Mouse (Mus musculus): ENCODE data around the gene Trappc5. TPM values are rescaled to one million over a fixed set of nuclear protein-coding genes. Genes with fewer than 3 reads are reported as not detected.

The Trappc5 gene
- polyA plus RNA-seq, 1 experiment from 2014 or later: 27.6 TPM

- H3K4me2 ChIP-seq (ENCODE audit: low read length): no peak overlapping the region
- H3K4me3 ChIP-seq (ENCODE audit: control insufficient read depth in 1 of 2, insufficient read depth in 1 of 2, low read depth in 1 of 2, low read length in 2 of 2): no peak overlapping the region
- no peak overlapping the region for H3K9ac ChIP-seq (ENCODE audit: low read length)
- H3K4me1 ChIP-seq (ENCODE audit: control insufficient read depth in 2 of 2, insufficient read depth in 2 of 2, low read length in 2 of 2): no peaks in the 10 kb centered on the region
- no peaks in the 10 kb centered on the region for H3K36me3 ChIP-seq (ENCODE audit: control insufficient read depth, insufficient read depth, low read length)
- no peaks in the 10 kb centered on the region for H3K27me3 ChIP-seq (ENCODE audit: control insufficient read depth, insufficient read depth, low read length)
- 28% methylated on average over 7 of the region's 7 CpGs for WGBS
- no peaks in the 10 kb centered on the region for H3K9me3 ChIP-seq (ENCODE audit: control insufficient read depth, low read length)
- no peak overlapping the region for H3K27ac ChIP-seq (replicated peaks in 1 of 2; ENCODE audit: control insufficient read depth in 1 of 2, insufficient read depth in 1 of 2, low read depth in 2 of 2, low read length in 2 of 2)
- ATAC-seq (ENCODE audit: insufficient number of reproducible peaks, insufficient read depth, low FRiP score, low read depth): no peak
These were observed 19.2 kb upstream of the Trappc5 start for GRCm38 (mm10) chr8:3656725-3657381.

- no peaks in the 10 kb centered on the region for H3K36me3 ChIP-seq (ENCODE audit: control insufficient read depth, insufficient read depth, low read length)
- WGBS: 62% methylated on average over 8 of the region's 8 CpGs
- no peak overlapping the region for H3K27ac ChIP-seq (replicated peaks in 1 of 2; ENCODE audit: control insufficient read depth in 1 of 2, insufficient read depth in 1 of 2, low read depth in 2 of 2, low read length in 2 of 2)
- H3K27me3 ChIP-seq (ENCODE audit: control insufficient read depth, insufficient read depth, low read length): no peaks in the 10 kb centered on the region
- no peaks in the 10 kb centered on the region for H3K9me3 ChIP-seq (ENCODE audit: control insufficient read depth, low read length)
- no peak overlapping the region for H3K9ac ChIP-seq (ENCODE audit: low read length)
- no peak overlapping the region for H3K4me3 ChIP-seq (ENCODE audit: control insufficient read depth in 1 of 2, insufficient read depth in 1 of 2, low read depth in 1 of 2, low read length in 2 of 2)
- no peak for ATAC-seq (ENCODE audit: insufficient number of reproducible peaks, insufficient read depth, low FRiP score, low read depth)
- no peaks in the 10 kb centered on the region for H3K4me1 ChIP-seq (ENCODE audit: control insufficient read depth in 2 of 2, insufficient read depth in 2 of 2, low read length in 2 of 2)
- no peak overlapping the region for H3K4me2 ChIP-seq (ENCODE audit: low read length)
These were observed 15.2 kb upstream of the Trappc5 start for GRCm38 (mm10) chr8:3660889-3661288.

- Histone ChIP-seq H3K9me3 (ENCODE audit: control insufficient read depth, low read length) (no peaks in the 10 kb centered on the region), H3K27ac (replicated peaks in 1 of 2; ENCODE audit: control insufficient read depth in 1 of 2, insufficient read depth in 1 of 2, low read depth in 2 of 2, low read length in 2 of 2) (no peak overlapping the region), H3K4me3 (ENCODE audit: control insufficient read depth in 1 of 2, insufficient read depth in 1 of 2, low read depth in 1 of 2, low read length in 2 of 2) (no peak overlapping the region), H3K4me2 (ENCODE audit: low read length) (no peak overlapping the region), H3K27me3 (ENCODE audit: control insufficient read depth, insufficient read depth, low read length) (no peaks in the 10 kb centered on the region), H3K9ac (ENCODE audit: low read length) (no peak overlapping the region), H3K36me3 (ENCODE audit: control insufficient read depth, insufficient read depth, low read length) (no peaks in the 10 kb centered on the region), H3K4me1 (ENCODE audit: control insufficient read depth in 2 of 2, insufficient read depth in 2 of 2, low read length in 2 of 2) (no peaks in the 10 kb centered on the region)
- no peak for ATAC-seq (ENCODE audit: insufficient number of reproducible peaks, insufficient read depth, low FRiP score, low read depth)
- 64% methylated on average over 5 of the region's 5 CpGs for WGBS
These were observed 11.7 kb upstream of the Trappc5 start for GRCm38 (mm10) chr8:3664405-3664804.

GRCm38 (mm10) chr8:3665507-3665906, 10.6 kb upstream of the Trappc5 start, which contains the start of gene Mcemp1:
TSS of gene Mcemp1 (plus strand) at chr8:3665754.
- 60% methylated on average over 6 of the region's 6 CpGs for WGBS
- H3K9ac ChIP-seq (ENCODE audit: low read length): no peak within 1 kb of the TSS
- no peak within 1 kb of the TSS for H3K27ac ChIP-seq (replicated peaks in 1 of 2; ENCODE audit: control insufficient read depth in 1 of 2, insufficient read depth in 1 of 2, low read depth in 2 of 2, low read length in 2 of 2)
- ATAC-seq (ENCODE audit: insufficient number of reproducible peaks, insufficient read depth, low FRiP score, low read depth): no peak
- H3K9me3 ChIP-seq (ENCODE audit: control insufficient read depth, low read length): no peaks in the 10 kb centered on the region
- H3K4me3 ChIP-seq (ENCODE audit: control insufficient read depth in 1 of 2, insufficient read depth in 1 of 2, low read depth in 1 of 2, low read length in 2 of 2): no peak within 1 kb of the TSS
- no peaks in the 10 kb centered on the region for H3K27me3 ChIP-seq (ENCODE audit: control insufficient read depth, insufficient read depth, low read length)
- no peaks in the 10 kb centered on the region for H3K36me3 ChIP-seq (ENCODE audit: control insufficient read depth, insufficient read depth, low read length)
- no peak within 1 kb of the TSS for H3K4me2 ChIP-seq (ENCODE audit: low read length)
- H3K4me1 ChIP-seq (ENCODE audit: control insufficient read depth in 2 of 2, insufficient read depth in 2 of 2, low read length in 2 of 2): no peaks in the 10 kb centered on the region

- no peak overlapping the region for H3K27ac ChIP-seq (replicated peaks in 1 of 2; ENCODE audit: control insufficient read depth in 1 of 2, insufficient read depth in 1 of 2, low read depth in 2 of 2, low read length in 2 of 2)
- no peak overlapping the region for H3K4me3 ChIP-seq (ENCODE audit: control insufficient read depth in 1 of 2, insufficient read depth in 1 of 2, low read depth in 1 of 2, low read length in 2 of 2)
- no peak overlapping the region for H3K4me2 ChIP-seq (ENCODE audit: low read length)
- peaks cover 0 to 4% of the 10 kb centered on the region in 2 experiments; a peak in 1 of 4 replicates for H3K4me1 ChIP-seq (ENCODE audit: control insufficient read depth in 2 of 2, insufficient read depth in 2 of 2, low read length in 2 of 2)
- H3K9ac ChIP-seq (ENCODE audit: low read length): no peak overlapping the region
- no peaks in the 10 kb centered on the region for H3K9me3 ChIP-seq (ENCODE audit: control insufficient read depth, low read length)
- H3K36me3 ChIP-seq (ENCODE audit: control insufficient read depth, insufficient read depth, low read length): no peaks in the 10 kb centered on the region
- WGBS: 72% methylated on average over 2 of the region's 2 CpGs
- no peaks in the 10 kb centered on the region for H3K27me3 ChIP-seq (ENCODE audit: control insufficient read depth, insufficient read depth, low read length)
- no peak for ATAC-seq (ENCODE audit: insufficient number of reproducible peaks, insufficient read depth, low FRiP score, low read depth)
These were observed 5.7 kb upstream of the Trappc5 start for GRCm38 (mm10) chr8:3670388-3670787.

GRCm38 (mm10) chr8:3671980-3672491, 4.1 kb upstream of the Trappc5 start, which contains the start of gene Fcor:
TSS of gene Fcor (minus strand) at chr8:3672362.
- Histone ChIP-seq H3K9ac (ENCODE audit: low read length) (peak within 1 kb of the TSS; percentile 75), H3K36me3 (ENCODE audit: control insufficient read depth, insufficient read depth, low read length) (no peaks in the 10 kb centered on the region), H3K27ac (replicated peaks in 1 of 2; ENCODE audit: control insufficient read depth in 1 of 2, insufficient read depth in 1 of 2, low read depth in 2 of 2, low read length in 2 of 2) (peak within 1 kb of the TSS; percentile 36 to 41; a peak in 3 of 4 replicates), H3K4me3 (ENCODE audit: control insufficient read depth in 1 of 2, insufficient read depth in 1 of 2, low read depth in 1 of 2, low read length in 2 of 2) (peak within 1 kb of the TSS; percentile 54 to 78), H3K9me3 (ENCODE audit: control insufficient read depth, low read length) (no peaks in the 10 kb centered on the region), H3K4me1 (ENCODE audit: control insufficient read depth in 2 of 2, insufficient read depth in 2 of 2, low read length in 2 of 2) (peaks cover 0 to 4% of the 10 kb centered on the region in 2 experiments; a peak in 2 of 4 replicates), H3K4me2 (ENCODE audit: low read length) (peak within 1 kb of the TSS; percentile 87), H3K27me3 (ENCODE audit: control insufficient read depth, insufficient read depth, low read length) (no peaks in the 10 kb centered on the region)
- ATAC-seq (ENCODE audit: insufficient number of reproducible peaks, insufficient read depth, low FRiP score, low read depth): peak; percentile 66
- under 1% methylated on average over 23 of the region's 23 CpGs for WGBS

- Histone ChIP-seq H3K27ac (replicated peaks in 1 of 2; ENCODE audit: control insufficient read depth in 1 of 2, insufficient read depth in 1 of 2, low read depth in 2 of 2, low read length in 2 of 2) (no peak overlapping the region), H3K27me3 (ENCODE audit: control insufficient read depth, insufficient read depth, low read length) (no peaks in the 10 kb centered on the region), H3K9me3 (ENCODE audit: control insufficient read depth, low read length) (no peaks in the 10 kb centered on the region), H3K4me1 (ENCODE audit: control insufficient read depth in 2 of 2, insufficient read depth in 2 of 2, low read length in 2 of 2) (peaks cover 2 to 15% of the 10 kb centered on the region in 2 experiments; a peak in 3 of 4 replicates), H3K4me2 (ENCODE audit: low read length) (no peak overlapping the region), H3K9ac (ENCODE audit: low read length) (no peak overlapping the region), H3K36me3 (ENCODE audit: control insufficient read depth, insufficient read depth, low read length) (peaks cover 12% of the 10 kb centered on the region), H3K4me3 (ENCODE audit: control insufficient read depth in 1 of 2, insufficient read depth in 1 of 2, low read depth in 1 of 2, low read length in 2 of 2) (no peak overlapping the region)
- WGBS: 39% methylated on average over 3 of the region's 3 CpGs
- no peak for ATAC-seq (ENCODE audit: insufficient number of reproducible peaks, insufficient read depth, low FRiP score, low read depth)
These were observed 1.4 kb upstream of the Trappc5 start for GRCm38 (mm10) chr8:3674671-3675070.
